Mouse (Mus musculus) MEL (cell line): ENCODE results near the gene Cln5. TPM values are rescaled to one million over a fixed set of nuclear protein-coding genes. Genes with fewer than 3 reads are reported as not detected.

Experiments used
- DNase-seq: peaks from one replicate; pipeline ENCODE4 v3.0.0; 2011; ENCODE audit warnings: low read depth, low spot score
- H3K27ac ChIP-seq: 2 replicates; pipeline ENCODE4 v1.5.1; 2012; ENCODE audit warnings: low read depth, mild to moderate bottlenecking, control low read depth, low read length, moderate library complexity; ENCODE audit not compliant: control insufficient read depth
- H3K27me3 ChIP-seq, 2 experiments: fragments of 150-350 bp in 1 of 2; sonication (generic) in 1 of 2; 2 replicates each; pipeline ENCODE4 v1.6.1; 2012; ENCODE audit warnings: low read length in 2 of 2, mild to moderate bottlenecking in 2 of 2, improper control_type of control experiment in 1 of 2, moderate library complexity in 1 of 2; ENCODE audit not compliant: insufficient read depth in 2 of 2, control insufficient read depth in 1 of 2
- H3K36me3 ChIP-seq, 2 experiments: 2 replicates each; pipeline ENCODE4 v1.6.1; 2012 to 2014; ENCODE audit warnings: low read length in 2 of 2, improper control_type of control experiment in 1 of 2, inconsistent platforms in 1 of 2, mild to moderate bottlenecking in 1 of 2; ENCODE audit not compliant: insufficient read depth in 2 of 2, control insufficient read depth in 1 of 2
- H3K4me1 ChIP-seq, 2 experiments: fragments of 150-350 bp in 1 of 2; sonication (generic) in 1 of 2; 2 replicates each; pipeline ENCODE4 v1.6.1; 2012; ENCODE audit warnings: low read length in 2 of 2, improper control_type of control experiment in 1 of 2, mild to moderate bottlenecking in 1 of 2; ENCODE audit not compliant: insufficient read depth in 2 of 2, control insufficient read depth in 1 of 2
- H3K4me3 ChIP-seq, 2 experiments: fragments of 150-350 bp in 1 of 2; sonication (generic) in 1 of 2; 2 replicates each; pipeline ENCODE4 v1.5.1; 2012; ENCODE audit warnings: low read depth in 2 of 2, low read length in 2 of 2, mild to moderate bottlenecking in 2 of 2, moderate library complexity in 2 of 2, control low read depth in 1 of 2, improper control_type of control experiment in 1 of 2; ENCODE audit not compliant: control insufficient read depth in 1 of 2, insufficient read depth in 1 of 2
- H3K79me2 ChIP-seq: 2 replicates; pipeline ENCODE4 v1.6.1; 2012; ENCODE audit warnings: mild to moderate bottlenecking, low read length, moderate library complexity; ENCODE audit not compliant: control insufficient read depth, poor library complexity, insufficient read depth
- H3K9ac ChIP-seq: 2 replicates; pipeline ENCODE4 v1.6.1; 2012; ENCODE audit warnings: low read depth, mild to moderate bottlenecking, control low read depth, low read length, moderate library complexity; ENCODE audit not compliant: control insufficient read depth, poor library complexity, severe bottlenecking
- H3K9me3 ChIP-seq: fragments of 150-350 bp; sonication (generic); replicated peaks from 2 replicates; pipeline ENCODE4 v1.6.1; 2012; ENCODE audit warnings: mild to moderate bottlenecking, low read length, improper control_type of control experiment, moderate library complexity; ENCODE audit not compliant: insufficient read depth
- CHD2 ChIP-seq: IDR thresholded peaks from 2 replicates; pipeline ENCODE4 v1.6.1; 2011; ENCODE audit warnings: low read length, improper control_type of control experiment
- CTCF ChIP-seq, 3 experiments: IDR thresholded peaks in 2 of 3; conservative IDR thresholded peaks in 1 of 3; 2 replicates each; pipeline ENCODE4 v1.5.1; 2011 to 2012; ENCODE audit warnings: low read length in 3 of 3, low read depth in 2 of 3, mild to moderate bottlenecking in 2 of 3, improper control_type of control experiment in 1 of 3, inconsistent platforms in 1 of 3, mixed read lengths in 1 of 3, moderate library complexity in 1 of 3; ENCODE audit not compliant: control insufficient read depth in 1 of 3, insufficient read depth in 1 of 3, poor library complexity in 1 of 3, severe bottlenecking in 1 of 3
- E2F4 ChIP-seq: IDR thresholded peaks from 2 replicates; pipeline ENCODE4 v1.6.1; 2011; ENCODE audit warnings: low read depth, low read length, improper control_type of control experiment, borderline replicate concordance
- EP300 ChIP-seq, 2 experiments: IDR thresholded peaks; 2 replicates each; pipeline ENCODE4 v1.6.1; 2011; ENCODE audit warnings: improper control_type of control experiment in 2 of 2, low read length in 2 of 2, low read depth in 1 of 2, mild to moderate bottlenecking in 1 of 2
- ETS1 ChIP-seq: IDR thresholded peaks from 2 replicates; pipeline ENCODE4 v1.6.1; 2012; ENCODE audit warnings: low read depth, mild to moderate bottlenecking, inconsistent platforms, low read length, improper control_type of control experiment, moderate library complexity
- HCFC1 ChIP-seq: IDR thresholded peaks from 2 replicates; pipeline ENCODE4 v1.6.1; 2012; ENCODE audit warnings: low read depth, mild to moderate bottlenecking, inconsistent platforms, low read length, improper control_type of control experiment, moderate library complexity
- KAT2A ChIP-seq: conservative IDR thresholded peaks from 2 replicates; pipeline ENCODE4 v1.6.1; 2012; ENCODE audit warnings: low read depth, low read length, improper control_type of control experiment, inconsistent platforms
- MAX ChIP-seq: IDR thresholded peaks from 2 replicates; pipeline ENCODE4 v1.6.1; 2011; ENCODE audit warnings: low read length, improper control_type of control experiment
- MXI1 ChIP-seq: IDR thresholded peaks from 2 replicates; pipeline ENCODE4 v1.6.1; 2011; ENCODE audit warnings: mild to moderate bottlenecking, low read depth, low read length, improper control_type of control experiment
- MYC ChIP-seq: IDR thresholded peaks from 2 replicates; pipeline ENCODE4 v1.6.1; 2011; ENCODE audit warnings: low read depth, mild to moderate bottlenecking, low read length, improper control_type of control experiment, moderate library complexity
- NRF1 ChIP-seq: IDR thresholded peaks from 2 replicates; pipeline ENCODE4 v1.6.1; 2014; ENCODE audit warnings: low read depth, mild to moderate bottlenecking, inconsistent platforms, low read length, improper control_type of control experiment, moderate library complexity; ENCODE audit not compliant: poor library complexity, insufficient read depth, severe bottlenecking
- POLR2A ChIP-seq, 2 experiments: IDR thresholded peaks; 2 replicates each; pipeline ENCODE4 v1.6.1; 2011 to 2012; ENCODE audit warnings: low read length in 2 of 2, mild to moderate bottlenecking in 2 of 2, control low read depth in 1 of 2, improper control_type of control experiment in 1 of 2, low read depth in 1 of 2, moderate library complexity in 1 of 2; ENCODE audit not compliant: control insufficient read depth in 1 of 2, insufficient read depth in 1 of 2, poor library complexity in 1 of 2
- POLR2AphosphoS2 ChIP-seq: IDR thresholded peaks from 2 replicates; pipeline ENCODE4 v1.6.1; 2011; ENCODE audit warnings: low read length, improper control_type of control experiment
- RCOR1 ChIP-seq: IDR thresholded peaks from 2 replicates; pipeline ENCODE4 v1.6.1; 2012; ENCODE audit warnings: low read depth, mild to moderate bottlenecking, inconsistent platforms, low read length, improper control_type of control experiment
- TBP ChIP-seq: IDR thresholded peaks from 2 replicates; pipeline ENCODE4 v1.8.0; 2011; ENCODE audit warnings: low read depth, low read length, improper control_type of control experiment
- USF1 ChIP-seq: IDR thresholded peaks from 2 replicates; pipeline ENCODE4 v1.6.1; 2014; ENCODE audit warnings: low read depth, mild to moderate bottlenecking, inconsistent platforms, low read length, improper control_type of control experiment, moderate library complexity
- USF2 ChIP-seq, 2 experiments: IDR thresholded peaks; 2 replicates each; pipeline ENCODE4 v1.6.1; 2011 to 2012; ENCODE audit warnings: improper control_type of control experiment in 2 of 2, low read length in 2 of 2, borderline replicate concordance in 1 of 2, inconsistent platforms in 1 of 2, low read depth in 1 of 2, mild to moderate bottlenecking in 1 of 2; ENCODE audit not compliant: insufficient read depth in 1 of 2
- ZKSCAN1 ChIP-seq: IDR thresholded peaks from 2 replicates; pipeline ENCODE4 v1.6.1; 2012; ENCODE audit warnings: low read depth, mild to moderate bottlenecking, inconsistent platforms, low read length, improper control_type of control experiment, moderate library complexity
- ZMIZ1 ChIP-seq: IDR thresholded peaks from 2 replicates; pipeline ENCODE4 v1.6.1; 2012; ENCODE audit warnings: low read depth, mild to moderate bottlenecking, inconsistent platforms, low read length, improper control_type of control experiment, moderate library complexity
- ZNF384 ChIP-seq: IDR thresholded peaks from 2 replicates; pipeline ENCODE4 v1.6.1; 2012; ENCODE audit warnings: low read depth, mild to moderate bottlenecking, inconsistent platforms, low read length, improper control_type of control experiment
- polyA plus RNA-seq, 2 experiments: library from polyadenylated mRNA; stranded (reverse) in 1 of 2; unstranded in 1 of 2; fragments of >175 nt in 1 of 2; fragments of >200 nt in 1 of 2; gene quantifications; 2 replicates each; pipeline versions ENCODE4 v1.2.1 to v1.2.4; 2012; ENCODE audit warnings: low replicate concordance in 2 of 2, low read depth in 1 of 2; ENCODE audit not compliant: insufficient read length in 2 of 2, insufficient read depth in 1 of 2, missing spikeins in 1 of 2
- total RNA-seq: library from RNA; depleted of rRNA; stranded (reverse); fragments of 300-350 nt; gene quantifications from 2 replicates; pipeline ENCODE4 v1.2.3, GENCODE M21; 2012

The Cln5 gene
- total and polyA plus RNA-seq, 3 experiments: 12.3 to 99.4 (median 15.9) TPM

DNA sequence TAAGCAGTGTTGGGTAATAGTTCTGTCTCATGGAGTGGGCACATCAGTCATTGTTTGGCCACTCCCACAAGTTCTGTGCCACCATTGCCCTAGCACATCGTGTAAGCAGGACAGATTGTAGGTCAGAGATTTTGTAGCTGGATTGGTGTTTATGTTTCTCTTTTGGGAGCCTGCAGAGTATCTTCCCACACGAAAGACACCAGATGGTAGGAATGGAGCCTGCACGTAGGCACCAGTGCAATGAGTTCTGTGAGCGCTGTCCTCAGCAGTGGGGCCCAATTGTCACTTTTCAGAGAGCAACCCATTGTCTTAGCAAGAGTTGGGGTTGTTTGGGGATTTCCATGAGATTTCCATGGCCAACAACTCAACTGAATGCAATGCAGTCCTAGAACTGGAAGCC is 40.0 kb downstream of the Cln5 start:
- Histone ChIP-seq H3K4me3 (no peak overlapping the region), H3K36me3 (peaks cover 0 to 2% of the 10 kb centered on the region in 2 experiments; a peak in 2 of 4 replicates), H3K4me1 (no peaks in the 10 kb centered on the region), H3K9me3 (no peaks in the 10 kb centered on the region), H3K9ac (no peak overlapping the region), H3K79me2 (no peaks in the 10 kb centered on the region), H3K27me3 (no peaks in the 10 kb centered on the region), H3K27ac (no peak overlapping the region)
- DNase-seq: no peak
- TF ChIP-seq EP300 (IDR thresholded peaks at IDR 0.05; ENCODE audit: low read depth in 1 of 2, low read length in 2 of 2): no peak
- TF ChIP-seq HCFC1: no peak
- TF ChIP-seq CTCF (IDR thresholded peaks at IDR 0.05 in 2 of 3, conservative IDR thresholded peaks at IDR 0.05 in 1 of 3; ENCODE audit: control insufficient read depth in 1 of 3, insufficient read depth in 1 of 3, low read depth in 2 of 3, low read length in 3 of 3, poor library complexity in 1 of 3, severe bottlenecking in 1 of 3): no peak
- no peak for TF ChIP-seq RCOR1
- no peak for TF ChIP-seq ZNF384
- no peak for TF ChIP-seq POLR2A (IDR thresholded peaks at IDR 0.05; ENCODE audit: control insufficient read depth in 1 of 2, insufficient read depth in 1 of 2, low read depth in 1 of 2, low read length in 2 of 2, poor library complexity in 1 of 2)
- TF ChIP-seq MXI1: no peak
- TF ChIP-seq MYC: no peak
- no peak for TF ChIP-seq MAX
- TF ChIP-seq TBP: no peak
- no peak for TF ChIP-seq USF2 (IDR thresholded peaks at IDR 0.05; ENCODE audit: borderline replicate concordance in 1 of 2, insufficient read depth in 1 of 2, low read depth in 1 of 2, low read length in 2 of 2)
- TF ChIP-seq NRF1: no peak

- peaks cover 0 to 2% of the 10 kb centered on the region in 2 experiments; a peak in 2 of 4 replicates for H3K36me3 ChIP-seq
- DNase-seq: no peak
- H3K4me1 ChIP-seq: no peaks in the 10 kb centered on the region
Observed at GRCm38 (mm10) chr14:103112606-103113363, 42.8 kb downstream of the Cln5 start.

More at GRCm38 (mm10) chr14:103112606-103113363, 42.8 kb downstream of the Cln5 start:
- Histone ChIP-seq H3K27ac (no peak overlapping the region), H3K79me2 (no peaks in the 10 kb centered on the region), H3K9ac (no peak overlapping the region), H3K27me3 (no peaks in the 10 kb centered on the region), H3K4me3 (no peak overlapping the region), H3K9me3 (no peaks in the 10 kb centered on the region)
- no peak for TF ChIP-seq RCOR1
- TF ChIP-seq USF1: no peak
- no peak for TF ChIP-seq ZNF384
- no peak for TF ChIP-seq CTCF (IDR thresholded peaks at IDR 0.05 in 2 of 3, conservative IDR thresholded peaks at IDR 0.05 in 1 of 3; ENCODE audit: control insufficient read depth in 1 of 3, insufficient read depth in 1 of 3, low read depth in 2 of 3, low read length in 3 of 3, poor library complexity in 1 of 3, severe bottlenecking in 1 of 3)
- TF ChIP-seq MYC: no peak
- no peak for TF ChIP-seq CHD2
- TF ChIP-seq POLR2A (IDR thresholded peaks at IDR 0.05; ENCODE audit: control insufficient read depth in 1 of 2, insufficient read depth in 1 of 2, low read depth in 1 of 2, low read length in 2 of 2, poor library complexity in 1 of 2): no peak
- TF ChIP-seq USF2 (IDR thresholded peaks at IDR 0.05; ENCODE audit: borderline replicate concordance in 1 of 2, insufficient read depth in 1 of 2, low read depth in 1 of 2, low read length in 2 of 2): no peak
- no peak for TF ChIP-seq MXI1
- TF ChIP-seq KAT2A: no peak
- TF ChIP-seq ZMIZ1: no peak
- TF ChIP-seq POLR2AphosphoS2: no peak
- TF ChIP-seq ZKSCAN1: no peak
- no peak for TF ChIP-seq ETS1
- no peak for TF ChIP-seq E2F4
